Mouse (Mus musculus): Measurements from ENCODE around the gene Gm49361. TPM values are rescaled to one million over a fixed set of nuclear protein-coding genes. Genes with fewer than 3 reads are reported as not detected.
"Not testable (repeated sequence)": the region's sequence is repeated elsewhere in the genome, so short reads cannot be mapped to it uniquely, and the experiment has no call there.

The Gm49361 gene
- total and polyA plus RNA-seq, 2 experiments from 2014 or later, result 0.16 TPM; not detected in 1

DNA sequence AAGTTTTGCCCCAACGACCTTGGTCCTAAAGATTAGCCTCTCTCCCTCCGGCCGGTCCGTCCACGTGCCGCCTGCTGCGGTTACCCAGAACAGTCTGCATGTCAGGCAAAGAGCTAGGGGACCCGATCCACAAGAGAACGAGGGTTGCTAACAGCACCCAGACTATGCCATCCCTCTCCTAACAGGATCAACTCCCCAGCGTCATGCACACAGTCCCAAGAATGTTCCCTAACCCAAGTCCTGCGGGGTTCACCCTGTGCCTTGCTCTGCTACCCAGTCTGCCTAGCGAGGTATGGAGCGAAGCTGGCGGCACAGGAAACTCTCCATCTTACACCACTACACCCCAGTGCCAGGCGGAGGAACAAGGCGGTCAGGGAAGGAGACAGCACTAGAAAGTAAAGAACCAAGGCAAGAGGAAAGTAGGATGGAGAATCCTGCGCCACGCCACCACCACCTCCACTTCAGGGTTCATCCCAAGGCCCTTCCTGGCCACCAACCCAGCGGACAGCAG lies 81.5 kb downstream of the Gm49361 start:
- H3K36me3 ChIP-seq (ENCODE audit: insufficient read depth, low read length), result no peaks in the 10 kb centered on the region
- under 1% methylated on average over 19 of the region's 19 CpGs for WGBS
- peak; percentile 5 for DNase-seq (ENCODE audit: low spot score)

DNA sequence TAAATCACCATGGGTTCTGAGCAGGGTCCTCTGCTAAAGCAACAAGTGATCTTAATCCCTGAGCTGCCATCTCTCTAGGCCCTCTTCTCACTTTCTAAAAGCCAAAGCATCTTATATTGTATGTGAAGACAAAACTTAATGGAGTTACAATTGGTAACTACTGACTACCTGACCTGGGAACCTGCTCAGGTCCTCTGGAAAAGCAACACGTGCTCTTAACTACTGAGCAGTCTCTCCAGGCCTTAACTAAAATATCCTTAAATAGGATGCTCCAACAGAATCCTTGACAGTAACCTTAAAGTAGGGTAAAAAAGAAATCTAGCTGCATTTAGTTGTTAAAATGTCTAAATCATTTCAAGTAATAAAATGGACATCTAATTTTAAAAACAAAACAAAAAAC lies 82.3 kb downstream of the Gm49361 start:
- no peak overlapping the region; the same call in 1 of the 2 replicates for H3K9ac ChIP-seq (replicated peaks; ENCODE audit: low read length)
- H3K4me1 ChIP-seq (ENCODE audit: insufficient read depth, low read length), result peaks cover 11% of the 10 kb centered on the region; the same call in 1 of the 2 replicates
- no peaks in the 10 kb centered on the region for H3K9me3 ChIP-seq (ENCODE audit: low read length)
- no peaks in the 10 kb centered on the region for H3K36me3 ChIP-seq (ENCODE audit: insufficient read depth, low read length)
- DNase-seq (ENCODE audit: low spot score) (no peak), ATAC-seq (no peak)
- TF ChIP-seq CTCF (IDR thresholded peaks at IDR 0.05; ENCODE audit: low read depth), result no peak
- no peak overlapping the region for H3K27ac ChIP-seq
- H3K4me3 ChIP-seq (ENCODE audit: low read length), result peak overlapping the region; percentile 91
- peak overlapping the region; percentile 99 for H3K4me2 ChIP-seq (ENCODE audit: low read depth, low read length)
- 39% methylated on average over 1 of the region's 1 CpGs for WGBS
- H3K27me3 ChIP-seq (ENCODE audit: insufficient read depth, low read length), result no peaks in the 10 kb centered on the region

More for the DNA sequence above, 81.5 kb downstream of the Gm49361 start:
- peak overlapping the region; percentile 91 for H3K4me3 ChIP-seq (ENCODE audit: low read length)
- no peaks in the 10 kb centered on the region for H3K27me3 ChIP-seq (ENCODE audit: insufficient read depth, low read length)
- TF ChIP-seq CTCF (IDR thresholded peaks at IDR 0.05; ENCODE audit: low read depth), result no peak
- H3K9ac ChIP-seq (replicated peaks; ENCODE audit: low read length), result peak overlapping the region; percentile 86
- peak overlapping the region; percentile 93 for H3K27ac ChIP-seq
- H3K9me3 ChIP-seq (ENCODE audit: low read length), result no peaks in the 10 kb centered on the region
- peak; percentile 63 for ATAC-seq
- H3K4me2 ChIP-seq (ENCODE audit: low read depth, low read length), result peak overlapping the region; percentile 99
- H3K4me1 ChIP-seq (ENCODE audit: insufficient read depth, low read length), result peaks cover 11% of the 10 kb centered on the region; the same call in 1 of the 2 replicates

DNA sequence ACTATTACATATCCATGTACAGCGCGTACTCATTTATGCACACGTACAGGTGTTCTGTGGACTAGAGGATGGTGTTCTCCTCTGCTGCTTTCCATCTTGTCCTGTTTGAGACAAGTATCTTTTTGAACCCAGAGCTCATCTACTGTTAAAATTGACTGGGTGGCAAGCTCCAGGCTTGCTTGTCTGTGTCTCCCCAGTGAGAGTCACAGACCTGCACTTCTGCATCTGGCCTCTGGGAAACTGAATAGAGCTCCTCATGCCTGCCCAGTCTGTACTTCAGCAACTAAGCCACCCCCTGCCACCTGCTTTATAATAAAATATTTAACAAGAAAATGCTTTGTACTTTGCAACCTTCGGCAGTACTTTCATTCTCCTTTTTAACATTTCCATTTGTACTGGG lies 87.6 kb downstream of the Gm49361 start:
- WGBS, result 96% methylated on average over 4 of the region's 4 CpGs
- H3K36me3 ChIP-seq (ENCODE audit: insufficient read depth, low read length), result no peaks in the 10 kb centered on the region
- ATAC-seq, result no peak
- DNase-seq (ENCODE audit: low spot score), result no peak
- no peak overlapping the region for H3K4me3 ChIP-seq (ENCODE audit: low read length)
- TF ChIP-seq CTCF (IDR thresholded peaks at IDR 0.05; ENCODE audit: low read depth), result peak; percentile 33; the same call in 1 of the 2 replicates
- no peaks in the 10 kb centered on the region for H3K27me3 ChIP-seq (ENCODE audit: insufficient read depth, low read length)
- H3K4me2 ChIP-seq (ENCODE audit: low read depth, low read length), result no peak overlapping the region
- H3K27ac ChIP-seq, result no peak overlapping the region
- H3K4me1 ChIP-seq (ENCODE audit: insufficient read depth, low read length), result no peaks in the 10 kb centered on the region
- no peaks in the 10 kb centered on the region for H3K9me3 ChIP-seq (ENCODE audit: low read length)
- H3K9ac ChIP-seq (replicated peaks; ENCODE audit: low read length), result no peak overlapping the region

DNA sequence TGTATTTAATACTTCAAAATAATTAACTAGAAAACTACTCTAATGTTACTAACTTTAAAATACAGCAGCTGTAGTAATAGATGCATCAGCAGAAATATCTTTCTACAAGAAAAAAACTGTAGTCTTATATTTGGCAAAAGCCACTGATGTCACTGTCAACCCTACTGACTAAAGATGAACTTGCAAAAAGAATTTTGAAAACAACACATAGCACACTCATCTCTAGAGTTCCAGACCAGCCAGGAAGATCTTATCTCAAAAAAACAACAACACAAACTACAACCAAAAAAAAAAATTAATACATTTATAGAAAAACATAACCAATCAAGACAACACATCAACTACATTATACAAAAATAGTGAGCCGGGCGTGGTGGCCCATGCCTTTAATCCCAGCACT lies 88.4 kb downstream of the Gm49361 start:
- no peak for TF ChIP-seq CTCF (IDR thresholded peaks at IDR 0.05; ENCODE audit: low read depth)
- DNase-seq (ENCODE audit: low spot score) (no peak), ATAC-seq (no peak)
- H3K4me3 ChIP-seq (ENCODE audit: low read length), result no peak overlapping the region
- no peak overlapping the region for H3K9ac ChIP-seq (replicated peaks; ENCODE audit: low read length)
- WGBS, result 98% methylated on average over 2 of the region's 2 CpGs
- H3K27ac ChIP-seq, result no peak overlapping the region
- H3K9me3 ChIP-seq (ENCODE audit: low read length), result no peaks in the 10 kb centered on the region
- no peaks in the 10 kb centered on the region for H3K27me3 ChIP-seq (ENCODE audit: insufficient read depth, low read length)
- H3K36me3 ChIP-seq (ENCODE audit: insufficient read depth, low read length), result no peaks in the 10 kb centered on the region
- H3K4me2 ChIP-seq (ENCODE audit: low read depth, low read length), result no peak overlapping the region
- no peaks in the 10 kb centered on the region for H3K4me1 ChIP-seq (ENCODE audit: insufficient read depth, low read length)

DNA sequence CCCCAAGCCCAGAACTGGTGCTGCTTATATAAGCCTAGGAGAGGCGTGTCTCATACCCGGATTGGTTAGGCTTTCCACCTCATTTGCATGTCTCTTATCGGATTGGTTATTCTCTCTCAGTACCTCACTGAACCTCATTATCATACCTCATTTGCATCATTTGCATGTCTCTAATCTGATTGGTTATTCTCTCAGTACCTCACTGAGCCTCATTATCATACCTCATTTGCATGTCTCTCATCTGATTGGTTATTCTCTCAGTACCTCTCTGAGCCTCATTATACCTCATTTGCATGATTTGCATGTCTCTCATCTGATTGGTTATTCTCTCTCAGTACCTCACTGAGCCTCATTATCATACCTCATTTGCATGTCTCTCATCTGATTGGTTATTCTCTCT lies 89.4 kb downstream of the Gm49361 start:
- H3K9me3 ChIP-seq (ENCODE audit: low read length), result not testable (repeated sequence)
- WGBS, result 93% methylated on average over 3 of the region's 3 CpGs

DNA sequence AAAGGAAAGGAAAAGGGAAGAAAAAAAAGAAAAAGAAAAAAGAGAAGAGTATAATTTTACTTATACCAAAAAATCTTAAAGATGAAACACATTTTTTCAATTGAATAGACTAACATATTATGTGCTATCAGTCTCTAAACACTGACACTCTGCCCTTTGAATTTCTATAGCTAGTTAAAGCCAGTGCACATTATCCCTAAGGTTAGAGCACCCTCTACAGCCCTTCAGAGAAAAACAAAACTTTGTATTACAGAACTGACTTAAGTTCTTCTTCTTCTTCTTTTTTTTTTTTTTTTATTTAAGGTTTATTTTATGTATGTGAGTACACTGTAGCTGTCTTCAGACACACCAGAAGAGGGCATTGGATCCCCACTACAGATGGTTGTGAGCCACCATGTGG lies 96.4 kb downstream of the Gm49361 start:
- TF ChIP-seq CTCF (IDR thresholded peaks at IDR 0.05; ENCODE audit: low read depth), result peak; percentile 21; the same call in 1 of the 2 replicates
- DNase-seq (ENCODE audit: low spot score), result no peak
- Histone ChIP-seq H3K36me3 (ENCODE audit: insufficient read depth, low read length) (no peaks in the 10 kb centered on the region), H3K4me2 (ENCODE audit: low read depth, low read length) (no peak overlapping the region), H3K9me3 (ENCODE audit: low read length) (no peaks in the 10 kb centered on the region), H3K4me1 (ENCODE audit: insufficient read depth, low read length) (no peaks in the 10 kb centered on the region), H3K27me3 (ENCODE audit: insufficient read depth, low read length) (no peaks in the 10 kb centered on the region), H3K9ac (replicated peaks; ENCODE audit: low read length) (no peak overlapping the region), H3K4me3 (ENCODE audit: low read length) (no peak overlapping the region), H3K27ac (no peak overlapping the region)
- no peak for ATAC-seq

More for the DNA sequence above, 89.4 kb downstream of the Gm49361 start:
- H3K4me1 ChIP-seq (ENCODE audit: insufficient read depth, low read length); H3K27me3 ChIP-seq (ENCODE audit: insufficient read depth, low read length); DNase-seq (ENCODE audit: low spot score); H3K9ac ChIP-seq (replicated peaks; ENCODE audit: low read length); H3K4me2 ChIP-seq (ENCODE audit: low read depth, low read length); H3K4me3 ChIP-seq (ENCODE audit: low read length); H3K36me3 ChIP-seq (ENCODE audit: insufficient read depth, low read length); H3K27ac ChIP-seq; ATAC-seq: not testable (repeated sequence)

DNA sequence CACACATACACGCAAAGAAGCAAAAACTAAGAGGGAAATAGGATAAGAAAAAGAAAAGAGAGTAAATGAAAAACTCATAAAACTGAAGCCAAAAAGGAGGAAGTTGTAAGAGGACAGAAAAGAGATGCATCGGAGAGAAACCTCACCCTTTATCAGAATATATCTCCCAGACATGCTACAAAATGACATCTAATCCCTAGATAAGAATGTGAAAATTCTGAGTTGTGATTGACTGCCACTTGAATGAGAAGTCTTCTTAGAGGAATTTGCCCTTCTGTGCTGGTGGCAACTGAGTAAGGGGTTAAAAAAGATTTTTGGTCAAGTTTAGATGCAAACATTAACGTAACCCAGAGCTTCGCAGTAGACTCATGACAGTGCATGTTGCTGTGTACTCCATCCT lies 99.7 kb downstream of the Gm49361 start:
- no peaks in the 10 kb centered on the region for H3K9me3 ChIP-seq (ENCODE audit: low read length)
- no peak overlapping the region for H3K4me3 ChIP-seq (ENCODE audit: low read length)
- H3K27ac ChIP-seq, result no peak overlapping the region
- H3K27me3 ChIP-seq (ENCODE audit: insufficient read depth, low read length), result no peaks in the 10 kb centered on the region
- TF ChIP-seq CTCF (IDR thresholded peaks at IDR 0.05; ENCODE audit: low read depth), result no peak
- H3K4me2 ChIP-seq (ENCODE audit: low read depth, low read length), result no peak overlapping the region
- ATAC-seq, result no peak
- H3K4me1 ChIP-seq (ENCODE audit: insufficient read depth, low read length), result no peaks in the 10 kb centered on the region
- DNase-seq (ENCODE audit: low spot score), result no peak
- no peak overlapping the region for H3K9ac ChIP-seq (replicated peaks; ENCODE audit: low read length)
- H3K36me3 ChIP-seq (ENCODE audit: insufficient read depth, low read length), result no peaks in the 10 kb centered on the region
- WGBS, result 98% methylated on average over 4 of the region's 4 CpGs

Data from hindbrain, postnatal 0 days (tissue).